Mouse (Mus musculus) lung, embryonic 14.5 days (tissue): ENCODE results near the gene Fgb. TPM values are rescaled to one million over a fixed set of nuclear protein-coding genes. Genes with fewer than 3 reads are reported as not detected.

ENCODE experiments used
- ATAC-seq: fragments of 200-750 bp; cut with Nextera tagmentation; 2 replicates; pipeline ENCODE4 v1.8.0; 2017; ENCODE audit warnings: mild to moderate bottlenecking, moderate TSS enrichment, moderate library complexity; ENCODE audit not compliant: insufficient read depth
- DNase-seq: peaks from one replicate; pipeline ENCODE4 v3.0.0-alpha.2; 2015
- H3K27ac ChIP-seq: fragments of 300-500 bp; sonication (generic); 2 replicates; pipeline ENCODE4 v1.5.1; 2014; ENCODE audit warnings: low read depth, mild to moderate bottlenecking, moderate library complexity
- H3K27me3 ChIP-seq: fragments of 300-500 bp; sonication (generic); 2 replicates; pipeline ENCODE4 v1.6.1; 2014; ENCODE audit warnings: low read length, control low read depth; ENCODE audit not compliant: insufficient read depth
- H3K36me3 ChIP-seq: fragments of 300-500 bp; sonication (generic); 2 replicates; pipeline ENCODE4 v1.6.1; 2014; ENCODE audit warnings: control low read depth; ENCODE audit not compliant: insufficient read depth
- H3K4me1 ChIP-seq: fragments of 300-500 bp; sonication (generic); 2 replicates; pipeline ENCODE4 v1.6.1; 2014; ENCODE audit warnings: antibody characterized with exemption, control low read depth; ENCODE audit not compliant: insufficient read depth
- H3K4me2 ChIP-seq: fragments of 300-500 bp; sonication (generic); 2 replicates; pipeline ENCODE4 v1.6.1; 2014; ENCODE audit warnings: mild to moderate bottlenecking
- H3K4me3 ChIP-seq: fragments of 300-500 bp; sonication (generic); 2 replicates; pipeline ENCODE4 v1.5.1; 2014; ENCODE audit warnings: low read depth, low read length
- H3K9ac ChIP-seq: fragments of 300-500 bp; sonication (generic); 2 replicates; pipeline ENCODE4 v1.6.1; 2014
- H3K9me3 ChIP-seq: fragments of 300-500 bp; sonication (generic); 2 replicates; pipeline ENCODE4 v1.6.1; 2016; ENCODE audit warnings: low read depth, low read length, control low read depth
- CTCF ChIP-seq: IDR thresholded peaks from 2 replicates; pipeline ENCODE4 v1.5.1; 2016; ENCODE audit warnings: antibody characterized with exemption, low read depth
- WGBS: fragments of 180-500 bp; shearing (Covaris S2); extraction: QIAGEN DNeasy Blood & Tissue Kit; methylation state at CpG from one replicate; pipeline ENCODE4 v1.1.7; 2014; 5-methylcytosine and 5-hydroxymethylcytosine counted together
- polyA plus RNA-seq: library from polyadenylated mRNA; unstranded; fragments of >200 nt; fragmentation: Nextera tagmentation; extraction: Ambion mirVana; gene quantifications from 2 replicates; pipeline ENCODE4 v1.2.1, GENCODE M21; 2014

The Fgb gene
- polyA plus RNA-seq, 1 experiment from 2014 or later = 0.09 TPM

DNA sequence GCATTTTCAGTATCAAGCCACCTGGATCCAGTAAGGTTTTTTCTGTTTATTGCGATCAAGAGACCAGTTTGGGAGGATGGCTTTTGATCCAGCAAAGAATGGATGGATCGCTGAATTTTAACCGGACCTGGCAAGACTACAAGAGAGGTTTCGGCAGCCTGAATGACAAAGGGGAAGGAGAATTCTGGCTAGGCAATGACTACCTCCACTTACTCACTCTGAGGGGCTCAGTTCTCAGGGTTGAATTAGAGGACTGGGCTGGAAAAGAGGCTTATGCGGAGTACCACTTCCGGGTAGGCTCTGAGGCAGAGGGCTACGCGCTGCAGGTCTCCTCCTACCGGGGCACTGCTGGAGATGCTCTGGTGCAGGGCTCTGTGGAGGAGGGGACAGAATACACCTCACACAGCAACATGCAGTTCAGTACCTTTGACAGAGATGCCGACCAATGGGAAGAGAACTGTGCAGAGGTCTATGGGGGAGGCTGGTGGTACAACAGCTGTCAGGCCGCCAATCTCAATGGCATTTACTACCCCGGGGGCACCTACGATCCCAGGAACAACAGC lies 16.8 kb downstream of the Fgb start:
- no peak overlapping the region for H3K4me3 ChIP-seq
- H3K27ac ChIP-seq = no peak overlapping the region
- no peak overlapping the region for H3K4me2 ChIP-seq
- H3K36me3 ChIP-seq = no peaks in the 10 kb centered on the region
- no peak for TF ChIP-seq CTCF
- H3K9ac ChIP-seq = no peak overlapping the region
- H3K27me3 ChIP-seq = no peaks in the 10 kb centered on the region; the same call in 1 of the 2 replicates
- H3K9me3 ChIP-seq = no peaks in the 10 kb centered on the region
- DNase-seq (no peak), ATAC-seq (no peak)
- 57% methylated on average over 13 of the region's 13 CpGs for WGBS
- no peaks in the 10 kb centered on the region for H3K4me1 ChIP-seq

DNA sequence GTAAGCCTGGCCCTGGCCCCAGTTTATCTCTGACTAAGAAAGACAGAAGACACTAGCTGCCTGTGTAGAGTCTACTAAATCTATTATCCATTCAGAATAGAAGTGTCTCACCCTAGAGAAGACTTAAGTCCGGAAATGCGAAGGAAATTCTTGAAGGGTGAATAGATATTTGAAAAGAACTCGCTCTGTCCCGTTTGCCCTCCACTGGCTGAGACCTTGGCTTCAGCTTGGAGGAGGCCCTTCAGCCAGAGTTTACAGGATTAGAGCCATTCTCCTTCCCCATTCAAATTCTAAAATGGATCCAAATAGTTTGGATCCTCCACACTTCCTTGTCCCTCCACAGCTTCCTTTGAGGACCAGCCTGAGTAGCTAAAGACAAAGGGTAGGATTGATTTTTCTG lies 19.3 kb downstream of the Fgb start:
- WGBS = 82% methylated on average over 4 of the region's 4 CpGs
- Histone ChIP-seq H3K9me3 (no peaks in the 10 kb centered on the region), H3K27me3 (no peaks in the 10 kb centered on the region; the same call in 1 of the 2 replicates), H3K9ac (no peak overlapping the region), H3K4me1 (no peaks in the 10 kb centered on the region), H3K36me3 (no peaks in the 10 kb centered on the region), H3K27ac (no peak overlapping the region), H3K4me2 (no peak overlapping the region), H3K4me3 (no peak overlapping the region)
- DNase-seq = no peak
- ATAC-seq = no peak
- TF ChIP-seq CTCF = no peak

DNA sequence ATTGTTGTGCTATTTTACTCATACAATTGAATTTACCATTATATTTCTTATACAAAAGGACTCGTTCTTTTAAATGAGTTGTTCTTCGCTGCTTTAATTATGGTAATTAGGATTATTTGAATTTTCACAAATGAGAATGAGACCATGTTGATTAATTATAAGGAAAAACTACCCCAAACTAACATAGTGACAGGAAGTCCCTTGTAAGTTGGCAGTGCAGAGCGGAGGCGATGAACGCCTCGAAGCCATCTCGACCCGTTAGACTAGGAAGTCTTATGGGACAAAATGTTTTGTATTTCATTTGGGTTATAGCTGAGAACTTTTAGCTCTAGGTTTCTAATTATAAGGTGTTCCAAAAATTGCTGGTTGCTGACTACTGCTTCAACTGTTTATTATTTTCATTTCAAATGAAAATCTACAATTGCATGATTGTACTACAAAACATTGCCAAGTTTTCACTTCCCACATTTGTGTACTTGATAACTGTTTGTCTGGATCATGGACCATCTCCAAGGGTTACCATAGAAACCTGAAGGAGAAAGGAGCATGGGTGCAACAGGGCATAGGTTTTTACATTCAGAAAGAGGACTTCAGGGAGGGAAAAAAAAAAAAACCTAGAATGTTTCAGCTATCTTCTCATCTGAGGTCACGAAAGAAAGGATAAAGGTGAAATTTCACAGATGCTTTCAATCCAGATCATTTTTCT lies 22.0 kb downstream of the Fgb start:
- TF ChIP-seq CTCF = no peak
- Histone ChIP-seq H3K4me1 (no peaks in the 10 kb centered on the region), H3K36me3 (no peaks in the 10 kb centered on the region), H3K9ac (no peak overlapping the region), H3K27me3 (no peaks in the 10 kb centered on the region), H3K27ac (no peak overlapping the region), H3K4me2 (no peak overlapping the region), H3K9me3 (no peaks in the 10 kb centered on the region), H3K4me3 (no peak overlapping the region)
- ATAC-seq (no peak), DNase-seq (no peak)
- WGBS = 87% methylated on average over 9 of the region's 9 CpGs

DNA sequence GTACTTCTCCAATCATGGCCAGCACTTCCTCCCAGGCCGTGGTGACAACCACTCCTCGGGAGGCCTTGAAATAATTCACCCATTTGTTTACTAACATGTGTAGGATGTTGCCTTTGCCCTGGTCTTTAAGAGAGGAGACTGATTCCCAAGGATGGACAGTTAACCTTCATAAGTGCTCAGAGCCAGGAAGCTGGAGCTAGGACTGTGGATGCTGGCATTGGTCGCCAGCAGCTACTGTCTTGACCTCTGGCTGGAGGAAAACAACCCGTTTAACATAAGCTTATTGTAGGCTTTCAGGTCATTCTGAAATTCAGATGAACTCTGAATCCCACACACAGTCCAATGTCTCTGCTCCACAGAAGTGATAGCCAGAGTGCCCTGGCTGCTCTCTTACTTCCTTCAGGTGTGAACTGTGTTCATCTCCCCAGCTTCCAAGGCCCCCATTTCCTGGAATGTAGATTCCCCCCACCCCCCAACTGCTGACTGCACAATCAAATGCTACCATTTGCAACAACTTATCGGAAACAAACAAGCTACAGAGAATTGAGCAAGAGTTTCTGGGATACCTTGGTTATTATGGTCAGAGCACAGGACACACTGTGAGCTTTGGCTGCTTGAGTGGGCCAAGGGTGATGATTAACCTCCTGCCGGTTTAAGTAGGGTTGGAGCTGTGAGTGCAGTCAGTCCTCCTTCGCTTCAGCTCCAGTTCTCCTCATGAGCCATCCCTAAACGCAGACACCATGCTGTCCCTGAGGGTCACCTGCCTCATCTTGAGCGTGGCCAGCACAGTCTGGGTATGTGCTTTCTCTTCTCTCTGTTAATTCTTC lies 24.0 kb downstream of the Fgb start, which contains the start of gene Fga:
Gene Fga (plus strand): TSS at position 602 of the 827 bp plus-strand sequence.
- H3K4me3 ChIP-seq = no peak within 1 kb of the TSS
- H3K4me1 ChIP-seq = no peaks in the 10 kb centered on the region
- 69% methylated on average over 9 of the region's 9 CpGs for WGBS
- DNase-seq (no peak), ATAC-seq (no peak)
- no peaks in the 10 kb centered on the region for H3K27me3 ChIP-seq
- no peak within 1 kb of the TSS for H3K27ac ChIP-seq
- TF ChIP-seq CTCF = no peak
- no peaks in the 10 kb centered on the region for H3K36me3 ChIP-seq
- no peak within 1 kb of the TSS for H3K4me2 ChIP-seq
- H3K9ac ChIP-seq = no peak within 1 kb of the TSS
- no peaks in the 10 kb centered on the region for H3K9me3 ChIP-seq

DNA sequence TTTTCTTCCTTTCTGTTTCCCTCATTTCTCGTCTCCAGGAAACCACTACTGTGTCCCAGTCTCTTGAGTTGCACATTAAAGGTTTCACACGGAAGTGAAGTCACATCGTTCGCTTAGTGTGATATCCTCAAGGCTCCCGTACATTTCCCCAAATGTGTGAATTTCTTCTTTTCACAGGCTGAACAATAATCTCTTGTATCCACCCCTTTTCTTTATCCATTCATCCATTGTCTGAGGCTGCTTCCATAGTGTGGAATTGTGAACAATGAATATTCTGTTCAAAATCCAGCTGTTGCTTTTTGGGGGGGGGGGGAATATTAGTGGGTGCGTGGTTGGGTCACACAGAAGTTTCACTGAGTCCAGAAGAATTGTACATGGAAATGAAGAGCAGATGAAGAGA lies 24.6 kb downstream of the Fgb start:
- Histone ChIP-seq H3K4me2 (no peak overlapping the region), H3K4me3 (no peak overlapping the region), H3K9ac (no peak overlapping the region), H3K36me3 (no peaks in the 10 kb centered on the region), H3K27ac (no peak overlapping the region), H3K4me1 (no peaks in the 10 kb centered on the region), H3K27me3 (no peaks in the 10 kb centered on the region), H3K9me3 (no peaks in the 10 kb centered on the region)
- no peak for ATAC-seq
- WGBS = 75% methylated on average over 6 of the region's 6 CpGs
- no peak for TF ChIP-seq CTCF
- DNase-seq = no peak

DNA sequence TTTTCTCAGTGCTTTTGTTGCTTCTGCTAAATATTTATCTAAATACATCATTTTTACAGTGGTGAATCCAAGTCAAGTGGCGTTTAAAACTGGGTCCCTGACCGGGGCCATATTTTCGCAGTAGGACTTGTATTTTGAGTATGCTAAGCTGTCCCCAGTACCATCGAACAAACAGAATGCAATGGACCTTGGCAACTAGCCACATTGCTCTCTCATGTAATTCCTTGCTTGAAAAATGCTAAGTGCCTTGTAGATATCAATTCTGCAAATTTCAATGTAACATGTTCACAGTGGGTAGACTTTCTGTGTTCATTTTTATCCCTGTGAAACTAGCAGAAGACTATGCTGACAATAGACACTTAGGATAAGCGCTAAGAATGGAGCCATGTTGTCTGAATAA lies 28.5 kb downstream of the Fgb start:
- Histone ChIP-seq H3K4me3 (no peak overlapping the region), H3K9me3 (no peaks in the 10 kb centered on the region), H3K36me3 (no peaks in the 10 kb centered on the region), H3K9ac (no peak overlapping the region), H3K4me1 (no peaks in the 10 kb centered on the region), H3K4me2 (no peak overlapping the region), H3K27ac (no peak overlapping the region), H3K27me3 (no peaks in the 10 kb centered on the region)
- TF ChIP-seq CTCF = no peak
- WGBS = 78% methylated on average over 5 of the region's 5 CpGs
- ATAC-seq (no peak), DNase-seq (peak; percentile 25)

DNA sequence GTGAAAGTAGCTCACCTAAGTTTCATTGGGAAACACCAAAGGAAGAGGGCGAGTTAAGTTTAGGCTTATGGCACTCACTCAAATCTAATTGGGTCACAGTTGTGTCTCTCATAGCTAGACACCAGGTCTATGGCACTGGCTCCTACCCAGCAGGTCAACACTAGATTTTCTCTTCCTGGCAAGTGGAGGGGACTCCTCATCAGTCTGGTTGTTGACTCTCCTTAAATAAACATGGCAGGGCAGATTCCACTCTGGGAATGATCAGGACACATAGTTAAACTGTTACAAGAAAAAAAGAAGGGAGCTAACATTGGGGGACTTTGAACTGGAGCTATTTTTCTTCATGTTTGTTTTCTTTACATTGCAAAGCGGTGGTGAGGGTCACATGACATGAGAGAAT lies 29.3 kb downstream of the Fgb start:
- H3K9ac ChIP-seq = no peak overlapping the region
- H3K4me2 ChIP-seq = no peak overlapping the region
- no peaks in the 10 kb centered on the region for H3K9me3 ChIP-seq
- H3K27me3 ChIP-seq = no peaks in the 10 kb centered on the region
- no peak overlapping the region for H3K4me3 ChIP-seq
- no peak for TF ChIP-seq CTCF
- ATAC-seq (no peak), DNase-seq (no peak)
- no peaks in the 10 kb centered on the region for H3K36me3 ChIP-seq
- no peak overlapping the region for H3K27ac ChIP-seq
- WGBS = 57% methylated on average over 2 of the region's 2 CpGs
- no peaks in the 10 kb centered on the region for H3K4me1 ChIP-seq
